Mouse (Mus musculus) lung, postnatal 25 days (tissue): ENCODE measurements at regions not wholly inside any gene's neighbourhood (a gene's known extent, or its start where the extent isn't known, plus 50 kb on each side); places are given as distances from the start of the nearest gene placed in this dataset.

Experiments used
- DNase-seq: peaks from one replicate; pipeline ENCODE4 v3.0.0; 2022; ENCODE audit warnings: low spot score

GRCm38 (mm10) chr13:46350075-46350747 is 68.0 kb upstream of the Rbm24 start:
- DNase-seq: no peak

GRCm38 (mm10) chr13:46355306-46355705 is 62.9 kb upstream of the Rbm24 start:
- DNase-seq: no peak

- no peak for DNase-seq
Observed at GRCm38 (mm10) chr13:46355975-46356374, 62.3 kb upstream of the Rbm24 start.

GRCm38 (mm10) chr13:46357037-46357436 is 61.2 kb upstream of the Rbm24 start:
- no peak for DNase-seq

GRCm38 (mm10) chr13:46360495-46361120 is 57.6 kb upstream of the Rbm24 start:
- no peak for DNase-seq

- peak; percentile 3 for DNase-seq
Observed at GRCm38 (mm10) chr13:46363456-46364201, 54.6 kb upstream of the Rbm24 start.

GRCm38 (mm10) chr13:46364202-46364912 is 53.9 kb upstream of the Rbm24 start:
- DNase-seq: no peak

GRCm38 (mm10) chr13:46365292-46365691 is 52.9 kb upstream of the Rbm24 start:
- DNase-seq: no peak
